ENCODE assay signal across 11 mouse cellular contexts in genomic region chr4:102420794-102421397, GRCm38 (mm10).
A peak's percentile ranks its signal among the peaks of the same experiment; 100 is the strongest.
DNase-seq lines count a peak whose midpoint lies in the region; ATAC-seq lines count a peak whose summit lies in the region.
"Had no signal": no experiment of that assay in that cellular context is flagged by ENCODE, and none has a peak within 500 bp of the region (broad histone marks: within the 10 kb centered on the region; RNA-seq: fewer than 3 reads in every experiment).

No protein-coding gene starts in this region.

- H3K4me2 ChIP-seq in heart, embryonic 15.5 days: peak overlapping the region; percentile 2; the same call in 1 of the 2 replicates
- no peak overlapping the region for H3K4me2 ChIP-seq in heart, embryonic 11.5 days
- peak overlapping the region; percentile 45 for H3K4me2 ChIP-seq in intestine, embryonic 14.5 days (ENCODE audit: low read length)
- H3K4me2 ChIP-seq in neural tube, embryonic 15.5 days: peak overlapping the region; percentile 58
- H3K4me2 ChIP-seq: lung, embryonic 15.5 days had no signal

- no peak overlapping the region for H3K4me3 ChIP-seq in heart, embryonic 15.5 days
- no peak overlapping the region for H3K4me3 ChIP-seq in heart, embryonic 11.5 days (ENCODE audit: low read depth, low read length)
- peak overlapping the region; percentile 16 for H3K4me3 ChIP-seq in forebrain, embryonic 10.5 days
- H3K4me3 ChIP-seq in intestine, embryonic 14.5 days (ENCODE audit: low read depth, low read length): peak overlapping the region; percentile 16; the same call in 1 of the 2 replicates
- peak overlapping the region; percentile 34 for H3K4me3 ChIP-seq in neural tube, embryonic 15.5 days (replicated peaks)
- H3K4me3 ChIP-seq: lung, embryonic 15.5 days had no signal

- H3K9me3 ChIP-seq in heart, embryonic 15.5 days (replicated peaks): no peaks in the 10 kb centered on the region
- no peaks in the 10 kb centered on the region for H3K9me3 ChIP-seq in heart, embryonic 11.5 days (replicated peaks; ENCODE audit: control insufficient read depth, low read length)
- no peaks in the 10 kb centered on the region; the same call in 1 of the 2 replicates for H3K9me3 ChIP-seq in forebrain, embryonic 10.5 days
- no peaks in the 10 kb centered on the region for H3K9me3 ChIP-seq in intestine, embryonic 14.5 days (ENCODE audit: control insufficient read depth, low read length)
- H3K9me3 ChIP-seq in neural tube, embryonic 15.5 days (replicated peaks): no peaks in the 10 kb centered on the region
- H3K9me3 ChIP-seq: lung, embryonic 15.5 days had no signal

- H3K4me1 ChIP-seq in heart, embryonic 15.5 days (replicated peaks): peaks cover 8% of the 10 kb centered on the region; the same call in 1 of the 2 replicates
- H3K4me1 ChIP-seq in heart, embryonic 11.5 days (ENCODE audit: control insufficient read depth, insufficient read depth, low read length): no peaks in the 10 kb centered on the region
- peaks cover 26% of the 10 kb centered on the region for H3K4me1 ChIP-seq in forebrain, embryonic 10.5 days
- H3K4me1 ChIP-seq in intestine, embryonic 14.5 days (replicated peaks; ENCODE audit: control insufficient read depth, insufficient read depth, low read length): 0 out of 2 replicates have a peak, but pooled peaks cover 5% of the 10 kb centered on the region
- H3K4me1 ChIP-seq in neural tube, embryonic 15.5 days: peaks cover 14% of the 10 kb centered on the region
- H3K4me1 ChIP-seq: lung, embryonic 15.5 days had no signal

- no peak for ATAC-seq in heart, embryonic 15.5 days (replicated peaks; ENCODE audit: insufficient number of reproducible peaks, insufficient read depth, low FRiP score, low read depth)
- ATAC-seq in heart, embryonic 11.5 days (replicated peaks; ENCODE audit: insufficient number of reproducible peaks, low FRiP score, low TSS enrichment): no peak
- ATAC-seq in intestine, embryonic 14.5 days (replicated peaks; ENCODE audit: low FRiP score, low TSS enrichment, low read depth): no peak
- peak; percentile 5; the same call in 1 of the 2 replicates for ATAC-seq in neural tube, embryonic 15.5 days (ENCODE audit: low FRiP score)
- no peak for ATAC-seq in megakaryocyte-erythroid progenitor cell, adult 5-6 weeks (replicated peaks; ENCODE audit: low FRiP score, low TSS enrichment, poor library complexity, severe bottlenecking)

- WGBS in heart, embryonic 15.5 days: 68% methylated on average over 11 of the region's 11 CpGs
- 70% methylated on average over 11 of the region's 11 CpGs for WGBS in heart, embryonic 11.5 days (ENCODE audit: insufficient replicate concordance)
- 28% methylated on average over 11 of the region's 11 CpGs for WGBS in forebrain, embryonic 10.5 days
- WGBS in intestine, embryonic 14.5 days: 33% methylated on average over 11 of the region's 11 CpGs
- WGBS in neural tube, embryonic 15.5 days: 13% methylated on average over 11 of the region's 11 CpGs

- no peak overlapping the region for H3K27ac ChIP-seq in heart, embryonic 15.5 days
- H3K27ac ChIP-seq in heart, embryonic 11.5 days (ENCODE audit: low read depth, low read length): no peak overlapping the region
- peak overlapping the region; percentile 79 for H3K27ac ChIP-seq in forebrain, embryonic 10.5 days
- H3K27ac ChIP-seq in intestine, embryonic 14.5 days (ENCODE audit: low read depth): no peak overlapping the region
- H3K27ac ChIP-seq in neural tube, embryonic 15.5 days (replicated peaks): peak overlapping the region; percentile 49
- H3K27ac ChIP-seq: lung, embryonic 15.5 days had no signal

- no peaks in the 10 kb centered on the region for H3K27me3 ChIP-seq in heart, embryonic 15.5 days
- H3K27me3 ChIP-seq in heart, embryonic 11.5 days (ENCODE audit: control insufficient read depth, insufficient read depth, low read length): no peaks in the 10 kb centered on the region
- H3K27me3 ChIP-seq in forebrain, embryonic 10.5 days (ENCODE audit: poor library complexity, severe bottlenecking): no peaks in the 10 kb centered on the region
- no peaks in the 10 kb centered on the region for H3K27me3 ChIP-seq in intestine, embryonic 14.5 days (replicated peaks; ENCODE audit: control insufficient read depth, insufficient read depth, low read length)
- no peaks in the 10 kb centered on the region for H3K27me3 ChIP-seq in neural tube, embryonic 15.5 days (replicated peaks)
- H3K27me3 ChIP-seq: CH12.LX; lung, embryonic 15.5 days had no signal

- DNase-seq in forebrain, embryonic 10.5 days (ENCODE audit: extremely low spot score, low spot score): peak; percentile 25
- no peak for DNase-seq in intestine, embryonic 14.5 days (ENCODE audit: low spot score)
- DNase-seq in ovary, postnatal 14 days (ENCODE audit: low spot score): no peak
- no peak for DNase-seq in frontal cortex, postnatal 36 days (ENCODE audit: low spot score in 2 of 2)
- DNase-seq: heart, postnatal 36 days had no signal

- H3K9ac ChIP-seq in heart, embryonic 15.5 days: no peak overlapping the region
- no peak overlapping the region for H3K9ac ChIP-seq in heart, embryonic 11.5 days (ENCODE audit: low read depth, low read length)
- H3K9ac ChIP-seq in intestine, embryonic 14.5 days (ENCODE audit: low read length): peak overlapping the region; percentile 45; the same call in 1 of the 2 replicates
- H3K9ac ChIP-seq in neural tube, embryonic 15.5 days (replicated peaks): peak overlapping the region; percentile 14
- H3K9ac ChIP-seq: lung, embryonic 15.5 days had no signal

- H3K36me3 ChIP-seq in heart, embryonic 15.5 days: no peaks in the 10 kb centered on the region
- no peaks in the 10 kb centered on the region for H3K36me3 ChIP-seq in heart, embryonic 11.5 days (ENCODE audit: control insufficient read depth, insufficient read depth, low read length)
- H3K36me3 ChIP-seq in forebrain, embryonic 10.5 days (replicated peaks): no peaks in the 10 kb centered on the region
- H3K36me3 ChIP-seq in intestine, embryonic 14.5 days (ENCODE audit: control insufficient read depth, insufficient read depth, low read length): no peaks in the 10 kb centered on the region
- H3K36me3 ChIP-seq in neural tube, embryonic 15.5 days: no peaks in the 10 kb centered on the region
- H3K36me3 ChIP-seq: lung, embryonic 15.5 days had no signal

Comparison
In these comparisons a context has a peak if more than half of its experiments do, and no peak if none do; other contexts are left out.
1. H3K27ac ChIP-seq: peak in forebrain, embryonic 10.5 days (single experiment) and neural tube, embryonic 15.5 days (single experiment); none in heart, embryonic 15.5 days (single experiment), heart, embryonic 11.5 days (single experiment) and intestine, embryonic 14.5 days (single experiment).
2. H3K4me3 ChIP-seq: peak in forebrain, embryonic 10.5 days (single experiment), intestine, embryonic 14.5 days (single experiment) and neural tube, embryonic 15.5 days (single experiment); none in heart, embryonic 15.5 days (single experiment) and heart, embryonic 11.5 days (single experiment).
3. H3K9ac ChIP-seq: peak in intestine, embryonic 14.5 days (single experiment) and neural tube, embryonic 15.5 days (single experiment); none in heart, embryonic 15.5 days (single experiment) and heart, embryonic 11.5 days (single experiment).